Mouse (Mus musculus): ENCODE results near the gene Mfsd9. TPM values are rescaled to one million over a fixed set of nuclear protein-coding genes. Genes with fewer than 3 reads are reported as not detected.
"Not testable (repeated sequence)": the region's sequence is repeated elsewhere in the genome, so short reads cannot be mapped to it uniquely, and the experiment has no call there.

Mfsd9 gene
- polyA plus RNA-seq, 1 experiment from 2014 or later = 4.5 TPM

- Histone ChIP-seq H3K9me3 (no peaks in the 10 kb centered on the region), H3K4me2 (replicated peaks) (no peak overlapping the region), H3K4me3 (no peak overlapping the region), H3K36me3 (no peaks in the 10 kb centered on the region), H3K9ac (no peak overlapping the region), H3K4me1 (no peaks in the 10 kb centered on the region), H3K27ac (no peak overlapping the region), H3K27me3 (no peaks in the 10 kb centered on the region)
- 25% methylated on average over 2 of the region's 2 CpGs for WGBS
- ATAC-seq (ENCODE audit: low FRiP score, low read depth) = no peak
These were observed 49.7 kb downstream of the Mfsd9 start for GRCm38 (mm10) chr1:40740739-40741138.

GRCm38 (mm10) chr1:40738246-40738645, 52.2 kb downstream of the Mfsd9 start:
- ATAC-seq (ENCODE audit: low FRiP score, low read depth); H3K36me3 ChIP-seq; H3K4me2 ChIP-seq (replicated peaks); H3K4me1 ChIP-seq; H3K4me3 ChIP-seq; H3K27me3 ChIP-seq; H3K27ac ChIP-seq; H3K9me3 ChIP-seq; H3K9ac ChIP-seq: not testable (repeated sequence)
- WGBS = 88% methylated on average over 9 of the region's 9 CpGs

GRCm38 (mm10) chr1:40737671-40738070, 52.8 kb downstream of the Mfsd9 start:
- no peak overlapping the region for H3K27ac ChIP-seq
- WGBS = 66% methylated on average over 8 of the region's 8 CpGs

GRCm38 (mm10) chr1:40728636-40729035, 61.9 kb downstream of the Mfsd9 start:
- no peak overlapping the region for H3K9ac ChIP-seq
- no peaks in the 10 kb centered on the region for H3K4me1 ChIP-seq
- no peak overlapping the region for H3K4me3 ChIP-seq
- 100% methylated on average over 1 of the region's 1 CpGs for WGBS
- no peak overlapping the region for H3K27ac ChIP-seq
- no peak for ATAC-seq (ENCODE audit: low FRiP score, low read depth)
- H3K27me3 ChIP-seq = no peaks in the 10 kb centered on the region
- H3K4me2 ChIP-seq (replicated peaks) = no peak overlapping the region
- no peaks in the 10 kb centered on the region for H3K36me3 ChIP-seq
- H3K9me3 ChIP-seq = no peaks in the 10 kb centered on the region

More at GRCm38 (mm10) chr1:40737671-40738070, 52.8 kb downstream of the Mfsd9 start:
- Histone ChIP-seq H3K27me3 (no peaks in the 10 kb centered on the region), H3K4me2 (replicated peaks) (no peak overlapping the region), H3K4me3 (no peak overlapping the region), H3K9me3 (no peaks in the 10 kb centered on the region), H3K36me3 (no peaks in the 10 kb centered on the region), H3K9ac (no peak overlapping the region), H3K4me1 (no peaks in the 10 kb centered on the region)
- ATAC-seq (ENCODE audit: low FRiP score, low read depth) = no peak

- no peak overlapping the region for H3K9ac ChIP-seq
- no peak for ATAC-seq (ENCODE audit: low FRiP score, low read depth)
- no peaks in the 10 kb centered on the region for H3K4me1 ChIP-seq
- WGBS = 84% methylated on average over 7 of the region's 7 CpGs
- no peak overlapping the region for H3K27ac ChIP-seq
- no peak overlapping the region for H3K4me3 ChIP-seq
- no peaks in the 10 kb centered on the region for H3K9me3 ChIP-seq
- H3K27me3 ChIP-seq = no peaks in the 10 kb centered on the region
- H3K4me2 ChIP-seq (replicated peaks) = no peak overlapping the region
- H3K36me3 ChIP-seq = no peaks in the 10 kb centered on the region
These were observed 63.1 kb downstream of the Mfsd9 start for GRCm38 (mm10) chr1:40727404-40727803.

- no peak overlapping the region for H3K4me2 ChIP-seq (replicated peaks)
- no peaks in the 10 kb centered on the region for H3K4me1 ChIP-seq
- no peaks in the 10 kb centered on the region for H3K9me3 ChIP-seq
- no peak overlapping the region for H3K27ac ChIP-seq
- no peaks in the 10 kb centered on the region for H3K36me3 ChIP-seq
- H3K27me3 ChIP-seq = no peaks in the 10 kb centered on the region
- ATAC-seq (ENCODE audit: low FRiP score, low read depth) = no peak
- 86% methylated on average over 10 of the region's 10 CpGs for WGBS
- H3K4me3 ChIP-seq = no peak overlapping the region
- no peak overlapping the region for H3K9ac ChIP-seq
These were observed 64.4 kb downstream of the Mfsd9 start for GRCm38 (mm10) chr1:40726051-40726450.

Other genes starting within 250 kb of the Mfsd9 start
- not detected in 2 replicates for gene Slc9a4, start 210.6 kb downstream of the Mfsd9 start, polyA plus RNA-seq (2015; fragmentation: Nextera tagmentation; extraction: Ambion mirVana)
- 0.27 and 0.45 TPM in 2 replicates for gene Slc9a2, start 110.1 kb downstream of the Mfsd9 start, polyA plus RNA-seq (2015; fragmentation: Nextera tagmentation; extraction: Ambion mirVana)
- 1.3 and 2.2 TPM in 2 replicates for gene Tmem182, start 14.9 kb upstream of the Mfsd9 start, polyA plus RNA-seq (2015; fragmentation: Nextera tagmentation; extraction: Ambion mirVana)

Data from limb, embryonic 13.5 days (tissue).